Mouse (Mus musculus) right cerebral cortex, adult 2 months (tissue): ENCODE measurements around the gene Rapgef2.
"Not testable (repeated sequence)": the region's sequence is repeated elsewhere in the genome, so short reads cannot be mapped to it uniquely, and the experiment has no call there.

Source experiments
- DNase-seq, 2 experiments: peaks; one replicate each; pipeline ENCODE4 v3.0.0; 2021 to 2022; ENCODE audit warnings: low spot score in 2 of 2

The Rapgef2 gene

DNA sequence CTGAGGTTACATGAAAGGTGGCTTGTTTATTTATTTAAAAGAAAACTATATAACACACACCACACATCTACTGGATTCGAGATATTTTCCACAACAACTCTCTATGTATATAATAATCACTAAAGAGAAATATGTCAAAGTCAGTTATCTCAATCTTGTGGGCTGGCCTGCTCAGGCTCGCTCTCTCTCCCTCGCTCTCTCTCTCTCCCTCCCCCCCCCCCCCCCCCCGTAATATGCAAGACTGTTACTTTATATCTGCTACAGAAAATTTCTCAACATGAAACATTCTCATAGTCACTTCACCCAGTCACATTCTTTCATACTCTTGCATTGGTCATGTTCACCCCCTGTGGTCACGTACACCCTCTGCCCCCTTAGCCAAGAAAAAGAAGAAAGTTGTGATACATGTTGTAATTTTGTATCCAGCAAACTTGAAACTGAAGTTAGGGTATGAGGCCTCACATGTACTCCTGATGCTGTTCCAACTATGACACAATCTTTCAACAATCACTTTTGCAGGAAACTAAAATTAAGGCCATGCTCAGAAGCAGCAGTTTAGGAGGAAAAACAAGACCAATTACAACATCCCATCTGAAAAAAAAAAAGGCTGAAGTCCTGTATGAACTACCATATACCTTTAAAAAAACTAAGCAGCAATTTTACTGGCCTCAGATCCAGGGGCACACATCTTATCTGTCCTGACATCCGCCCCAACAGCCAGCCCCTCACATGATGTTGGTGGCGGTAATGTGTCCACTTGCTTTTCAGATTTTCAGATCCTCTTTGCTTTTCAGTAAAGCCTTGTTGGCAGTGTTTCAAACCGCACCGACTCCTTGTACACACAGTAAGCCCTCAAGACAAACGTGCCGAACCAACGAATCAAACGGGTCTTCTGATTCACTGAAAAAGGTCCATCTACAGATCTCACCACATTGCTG is 52.6 kb downstream of the Rapgef2 start:
- DNase-seq, result no peak

DNA sequence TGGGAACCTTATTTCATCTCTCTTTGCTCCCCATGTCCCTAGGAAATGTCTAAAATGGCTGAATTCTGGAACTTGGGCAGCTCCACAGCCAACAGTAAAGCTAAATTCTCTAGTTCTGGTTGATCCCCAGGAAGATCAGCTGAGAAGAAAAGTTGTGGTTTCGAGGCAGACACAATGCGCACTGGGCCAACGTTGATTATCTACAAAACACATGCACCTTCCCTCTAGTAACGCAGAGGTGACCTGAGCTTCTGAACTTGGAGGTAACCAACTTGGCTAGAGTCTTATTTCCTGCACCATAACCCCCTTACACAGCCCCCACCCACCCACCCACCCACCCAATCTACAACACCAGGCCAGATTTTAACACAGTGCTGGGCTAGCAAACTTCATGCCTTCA is 55.6 kb downstream of the Rapgef2 start:
- DNase-seq, result no peak

DNA sequence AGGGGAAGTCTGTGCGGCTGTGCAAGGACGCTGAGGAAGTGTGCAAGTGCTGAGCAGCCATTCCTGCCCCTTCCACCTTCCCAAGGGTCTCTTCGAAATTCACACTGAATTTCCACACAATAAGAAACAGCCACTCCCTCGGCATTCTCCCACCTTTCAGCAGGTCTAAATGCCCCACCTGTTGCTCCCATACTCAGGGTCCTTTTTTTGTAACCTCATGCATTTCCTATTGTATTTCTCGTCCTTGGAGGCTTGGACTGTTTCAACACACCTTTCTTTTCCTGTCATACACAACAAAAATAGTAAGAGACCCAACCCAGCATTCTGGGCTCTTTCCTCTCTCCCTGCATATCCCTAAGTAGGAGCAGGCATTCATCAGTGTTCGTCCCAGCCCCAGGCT is 56.8 kb downstream of the Rapgef2 start:
- DNase-seq, result no peak

DNA sequence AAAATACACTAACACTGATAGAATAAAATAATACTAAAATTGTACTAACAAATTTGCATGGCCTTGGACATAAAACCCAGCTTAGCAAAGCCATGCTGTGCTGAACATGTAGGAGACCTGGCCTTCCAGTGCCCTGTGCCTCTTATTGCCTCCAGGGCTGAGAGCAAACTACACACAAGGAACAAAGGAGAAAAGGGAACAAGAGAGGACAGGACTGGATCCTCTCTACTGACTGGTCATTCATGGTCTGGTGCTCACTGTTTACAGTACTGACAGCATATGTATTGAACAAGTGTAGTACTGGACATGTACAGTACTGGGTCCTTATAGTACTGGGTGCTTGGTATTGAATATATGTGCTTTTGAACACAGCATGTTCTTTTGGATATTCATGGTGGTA is 58.0 kb downstream of the Rapgef2 start:
- no peak for DNase-seq

GRCm38 (mm10) chr3:79227356-79228088 is 58.8 kb downstream of the Rapgef2 start:
- no peak for DNase-seq

DNA sequence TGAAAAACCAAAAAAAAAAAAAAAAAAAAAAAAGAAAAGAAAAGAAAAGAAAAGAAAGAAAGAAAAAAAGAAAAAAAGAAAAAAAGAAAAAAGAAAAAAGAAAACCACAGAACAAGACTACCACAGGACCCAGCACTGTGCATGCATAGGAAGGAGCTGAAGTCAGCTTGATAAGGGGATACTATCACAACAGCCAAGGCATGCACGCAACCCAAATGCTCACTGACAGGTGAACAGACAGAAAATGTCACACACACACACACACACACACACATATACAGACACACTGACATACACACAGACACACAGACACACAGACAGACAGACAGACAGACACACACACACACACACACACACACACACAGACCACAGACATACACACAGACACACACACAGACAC is 59.5 kb downstream of the Rapgef2 start:
- not testable (repeated sequence) for DNase-seq

DNA sequence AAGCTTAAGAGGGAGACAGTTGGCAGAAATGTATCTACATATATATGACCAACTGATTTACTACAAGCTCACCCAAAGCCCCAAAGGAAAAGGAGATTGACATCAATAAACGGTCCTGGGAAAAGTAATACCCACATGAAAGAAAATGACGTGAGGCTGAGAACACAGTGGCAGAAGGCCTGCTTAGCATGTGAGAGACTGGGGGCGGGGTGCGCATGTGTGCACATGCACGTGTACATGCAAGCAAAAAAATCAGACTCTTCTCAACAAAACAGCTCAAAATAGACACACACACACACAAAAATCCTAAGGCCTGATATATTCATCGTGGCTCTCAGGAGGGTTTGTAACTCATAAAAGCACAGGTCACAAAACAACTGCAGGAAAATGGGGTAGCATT is 60.4 kb downstream of the Rapgef2 start:
- DNase-seq, result no peak

- no peak for DNase-seq
Observed at GRCm38 (mm10) chr3:79224352-79224751, 62.0 kb downstream of the Rapgef2 start.

DNA sequence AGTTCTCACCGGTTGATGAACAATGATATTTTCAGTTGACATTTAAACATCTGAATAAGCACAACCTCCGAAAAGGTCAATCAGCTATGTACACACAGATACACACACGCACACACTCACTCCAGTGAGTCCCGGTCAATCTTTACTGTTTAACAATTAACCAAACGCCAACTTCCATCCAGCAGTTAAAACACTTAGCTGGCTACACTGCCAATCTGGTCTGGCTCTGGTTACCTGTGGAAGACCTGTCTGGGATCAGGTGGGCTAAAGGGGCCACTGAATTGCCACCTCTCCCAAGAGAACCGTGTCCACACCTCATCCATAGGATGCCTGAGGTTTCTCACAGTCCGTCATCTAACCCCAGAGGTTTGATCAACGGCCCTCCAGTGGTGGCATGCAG is 63.0 kb downstream of the Rapgef2 start:
- no peak for DNase-seq

GRCm38 (mm10) chr3:79222192-79222960 is 63.9 kb downstream of the Rapgef2 start:
- no peak for DNase-seq

- DNase-seq, result peak; percentile 79 to 82
Observed at GRCm38 (mm10) chr3:79221296-79222191, 64.8 kb downstream of the Rapgef2 start.

GRCm38 (mm10) chr3:79219144-79219930 is 67.0 kb downstream of the Rapgef2 start:
- no peak for DNase-seq

- DNase-seq, result no peak
Observed at GRCm38 (mm10) chr3:79218566-79219051, 67.7 kb downstream of the Rapgef2 start.

DNA sequence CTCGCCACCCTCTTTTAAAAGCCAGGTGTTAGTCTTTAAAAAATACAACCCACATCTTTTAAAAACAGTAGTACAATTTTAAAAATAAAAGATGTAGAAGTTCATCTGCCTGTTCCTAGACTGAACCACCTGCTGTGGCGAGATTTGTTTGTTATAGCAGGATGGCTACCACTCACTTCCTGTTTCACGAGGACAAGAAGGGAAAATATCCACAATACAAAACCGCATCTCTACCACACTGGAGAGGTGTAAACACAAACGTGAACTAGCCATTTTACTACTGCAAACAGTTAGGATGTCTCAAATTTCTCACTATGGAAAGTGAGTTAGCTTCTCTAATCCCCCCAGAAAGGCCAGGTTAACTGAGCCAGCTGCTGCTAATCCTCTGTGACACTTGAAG is 76.1 kb downstream of the Rapgef2 start:
- no peak for DNase-seq

GRCm38 (mm10) chr3:79207216-79207615 is 79.1 kb downstream of the Rapgef2 start:
- DNase-seq, result no peak

DNA sequence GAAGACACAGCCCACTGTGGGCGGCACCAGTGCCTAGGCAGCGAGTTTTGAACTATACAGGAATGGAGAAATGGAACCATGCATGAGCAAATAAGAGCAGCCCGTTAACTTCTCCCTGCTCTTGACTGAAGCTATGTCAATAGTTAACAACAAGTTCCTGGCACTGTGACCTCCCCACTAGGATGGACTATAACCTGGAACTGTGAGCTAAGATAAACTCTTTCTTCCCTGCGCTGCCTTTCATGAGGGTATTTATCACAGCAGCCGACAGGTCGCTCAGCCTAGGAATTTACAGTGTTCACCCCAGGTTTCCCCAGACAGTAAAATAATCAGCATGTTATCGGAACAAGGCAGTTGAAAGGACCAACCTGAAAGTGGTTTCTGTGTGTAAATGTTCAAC is 79.8 kb downstream of the Rapgef2 start:
- no peak for DNase-seq

- no peak for DNase-seq
Observed at GRCm38 (mm10) chr3:79205981-79206380, 80.3 kb downstream of the Rapgef2 start.

GRCm38 (mm10) chr3:79205112-79205511 is 81.2 kb downstream of the Rapgef2 start:
- no peak for DNase-seq

- no peak for DNase-seq
Observed at GRCm38 (mm10) chr3:79204261-79204660, 82.1 kb downstream of the Rapgef2 start.

GRCm38 (mm10) chr3:79203821-79204220 is 82.5 kb downstream of the Rapgef2 start:
- DNase-seq, result no peak
